Mouse (Mus musculus): ENCODE data around the gene Rnf121.

Rnf121 gene

DNA sequence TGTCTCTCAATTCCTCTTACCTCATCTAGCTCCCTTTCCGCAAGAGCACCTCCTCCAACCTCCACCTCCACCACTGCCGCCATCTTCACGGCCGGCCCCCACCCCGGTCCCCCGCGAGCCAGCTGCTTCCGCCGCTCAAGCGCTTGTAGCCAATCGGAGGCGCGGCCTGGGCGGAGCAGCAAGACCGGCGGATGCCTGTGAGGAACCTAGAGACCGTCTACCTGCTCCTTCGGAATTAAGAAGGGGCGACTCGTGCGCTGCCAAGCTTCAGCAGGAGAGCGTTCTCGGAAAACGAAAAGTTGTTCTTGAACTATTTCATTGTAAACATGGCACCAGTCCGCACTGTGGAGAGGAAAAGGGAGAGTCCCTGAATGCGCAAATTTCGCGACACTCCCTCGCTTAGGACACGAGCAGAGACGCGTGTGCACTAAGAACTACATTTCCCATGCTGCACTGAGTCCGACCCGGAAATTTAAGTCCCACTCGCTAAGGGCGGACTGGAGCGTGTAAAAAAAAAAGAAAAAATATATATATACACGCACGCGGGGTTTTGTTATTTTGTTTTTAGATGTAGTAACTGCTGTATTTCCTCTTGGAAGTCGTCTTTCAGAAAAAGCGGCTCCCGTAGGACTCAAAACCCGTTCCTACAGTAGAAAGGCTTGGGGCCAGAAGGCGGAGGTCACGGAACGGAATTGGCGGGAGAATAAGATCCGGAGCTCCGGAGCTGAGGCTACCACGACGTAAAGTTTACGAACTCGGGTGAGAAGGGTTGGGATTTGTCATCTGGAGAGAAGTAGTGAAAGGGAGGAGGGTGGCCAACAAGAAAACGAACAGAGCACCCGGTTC lies at the start of gene Rnf121, which contains the start of the genes Xndc1 and Xntrpc:
Gene Rnf121, minus strand, starts transcription at position 424 of the 846 bp plus-strand sequence.
Gene Xndc1, plus strand, starts transcription at position 466 of the 846 bp plus-strand sequence.
Gene Xntrpc, plus strand, starts transcription at position 668 of the 846 bp plus-strand sequence.
- peak; percentile 88 for DNase-seq (ENCODE audit: low read depth, low spot score)

GRCm38 (mm10) chr7:102113151-102113729 lies 48.0 kb upstream of the Rnf121 start:
- no peak for DNase-seq (ENCODE audit: low read depth, low spot score)

DNA sequence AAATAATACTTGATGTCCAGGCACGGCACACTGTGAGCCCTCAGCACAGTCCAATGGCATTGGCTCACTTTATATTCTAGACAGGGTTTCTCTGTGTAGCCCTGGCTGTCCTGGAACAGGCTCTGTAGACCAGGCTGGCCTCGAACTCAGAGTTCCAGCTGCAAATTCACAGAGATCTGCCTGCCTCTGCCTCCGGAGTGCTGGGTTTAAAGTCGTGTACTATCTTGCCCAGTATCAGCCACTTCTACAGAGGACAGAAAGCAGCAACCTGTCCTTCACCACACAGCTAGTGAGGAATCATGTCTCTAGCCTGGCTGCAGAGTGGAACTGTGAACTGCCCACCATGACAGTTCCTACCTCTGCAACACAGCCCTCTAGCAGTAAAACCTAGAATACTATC lies 44.5 kb upstream of the Rnf121 start:
- no peak for DNase-seq (ENCODE audit: low read depth, low spot score)

- no peak for DNase-seq (ENCODE audit: low read depth, low spot score)
Measured at GRCm38 (mm10) chr7:102109171-102109570, 43.9 kb upstream of the Rnf121 start, which contains the start of gene Art5. Gene Art5, minus strand, starts transcription at chr7:102109489.

GRCm38 (mm10) chr7:102108206-102108605 lies 42.9 kb upstream of the Rnf121 start:
- peak; percentile 67 for DNase-seq (ENCODE audit: low read depth, low spot score)

DNA sequence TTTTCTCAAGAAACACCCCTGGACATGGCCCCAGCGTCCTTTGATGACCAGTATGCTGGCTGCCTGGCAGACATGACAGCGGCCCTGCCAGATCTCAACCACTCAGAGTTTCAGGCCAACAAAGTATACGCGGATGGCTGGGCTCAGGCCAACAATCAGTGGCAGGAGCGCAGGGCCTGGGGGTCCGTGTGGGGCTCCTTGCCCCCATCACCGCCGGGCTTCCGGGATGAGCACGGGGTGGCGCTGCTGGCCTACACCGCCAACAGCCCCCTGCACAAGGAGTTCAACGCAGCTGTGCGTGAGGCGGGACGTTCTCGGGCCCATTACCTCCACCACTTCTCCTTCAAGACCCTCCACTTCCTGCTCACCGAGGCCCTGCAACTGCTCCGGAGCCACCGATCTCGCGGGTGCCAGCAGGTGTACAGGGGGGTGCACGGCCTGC lies 41.5 kb upstream of the Rnf121 start:
- DNase-seq (ENCODE audit: low read depth, low spot score) = no peak

- no peak for DNase-seq (ENCODE audit: low read depth, low spot score)
Measured at GRCm38 (mm10) chr7:102104126-102104525, 38.9 kb upstream of the Rnf121 start.

- no peak for DNase-seq (ENCODE audit: low read depth, low spot score)
Measured at GRCm38 (mm10) chr7:102103555-102103954, 38.3 kb upstream of the Rnf121 start.

- no peak for DNase-seq (ENCODE audit: low read depth, low spot score)
Measured at GRCm38 (mm10) chr7:102102696-102103095, 37.4 kb upstream of the Rnf121 start.

- DNase-seq (ENCODE audit: low read depth, low spot score) = no peak
Measured at GRCm38 (mm10) chr7:102102241-102102640, 37.0 kb upstream of the Rnf121 start.

DNA sequence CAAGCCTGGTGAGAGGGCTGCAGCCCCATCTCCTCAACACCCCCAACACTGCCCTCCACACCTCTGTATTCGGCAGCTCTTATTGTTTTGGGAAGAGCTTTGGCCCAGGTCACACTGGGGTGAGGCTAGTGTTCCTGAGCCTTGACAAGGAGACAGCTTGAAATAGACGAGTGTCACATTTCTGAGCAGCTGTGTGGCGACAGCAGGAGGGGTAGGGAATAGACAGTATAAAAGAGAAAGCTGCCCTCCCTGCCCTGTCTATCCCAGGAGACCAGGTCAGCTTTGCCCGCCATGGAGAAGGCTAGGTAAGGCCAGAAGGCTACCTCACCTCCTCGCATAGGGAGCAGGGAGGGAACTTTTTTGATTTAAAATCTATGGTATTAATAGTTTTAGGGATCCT lies 36.2 kb upstream of the Rnf121 start, which contains the start of gene Art1:
Gene Art1, plus strand, starts transcription at position 257 of the 400 bp plus-strand sequence.
- peak; percentile 94 for DNase-seq (ENCODE audit: low read depth, low spot score)

GRCm38 (mm10) chr7:102100868-102101267 lies 35.6 kb upstream of the Rnf121 start:
- no peak for DNase-seq (ENCODE audit: low read depth, low spot score)

DNA sequence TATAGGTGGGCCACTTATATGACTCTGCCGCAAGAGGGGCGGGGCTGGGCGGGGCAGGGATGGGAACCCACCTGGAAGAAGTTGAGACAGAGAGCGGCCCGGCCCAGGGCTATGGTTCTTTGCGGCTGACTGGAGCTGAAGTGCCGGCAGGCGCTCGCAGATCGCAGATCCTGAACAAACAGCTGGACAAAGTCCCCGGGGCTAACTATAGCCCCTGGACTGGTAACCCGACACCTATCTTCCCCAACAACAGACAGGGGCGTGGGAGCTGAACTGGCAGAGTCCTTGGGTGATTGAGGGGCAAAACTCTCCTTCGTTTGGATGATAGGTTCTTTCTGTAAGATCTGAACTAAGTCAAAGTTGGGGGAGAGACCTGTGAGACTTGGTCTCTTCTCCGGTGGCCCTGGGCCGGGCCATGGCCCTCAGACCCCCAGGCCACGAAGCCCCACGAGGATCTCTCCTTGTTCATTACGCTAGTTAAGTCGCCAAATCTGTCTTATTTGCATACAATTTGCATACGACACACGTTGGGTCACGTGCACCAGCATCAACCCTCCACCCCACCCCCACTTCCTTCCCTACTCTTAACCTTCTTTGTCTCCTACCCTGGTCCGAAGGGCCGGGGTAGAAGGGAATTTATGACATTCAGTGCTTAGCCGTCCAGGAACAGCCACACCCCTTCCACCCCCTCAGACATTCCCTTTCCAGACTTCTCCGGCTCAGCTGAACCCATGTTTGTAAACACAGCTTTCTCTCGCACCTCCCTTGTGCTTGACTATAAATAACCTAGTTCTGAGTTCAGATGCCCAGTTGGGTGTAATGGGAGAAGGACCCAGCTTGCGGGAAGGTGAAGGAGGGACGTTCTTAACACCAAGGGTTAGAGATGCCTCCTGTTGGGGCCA lies 34.7 kb upstream of the Rnf121 start:
- DNase-seq (ENCODE audit: low read depth, low spot score) = peak; percentile 88

DNA sequence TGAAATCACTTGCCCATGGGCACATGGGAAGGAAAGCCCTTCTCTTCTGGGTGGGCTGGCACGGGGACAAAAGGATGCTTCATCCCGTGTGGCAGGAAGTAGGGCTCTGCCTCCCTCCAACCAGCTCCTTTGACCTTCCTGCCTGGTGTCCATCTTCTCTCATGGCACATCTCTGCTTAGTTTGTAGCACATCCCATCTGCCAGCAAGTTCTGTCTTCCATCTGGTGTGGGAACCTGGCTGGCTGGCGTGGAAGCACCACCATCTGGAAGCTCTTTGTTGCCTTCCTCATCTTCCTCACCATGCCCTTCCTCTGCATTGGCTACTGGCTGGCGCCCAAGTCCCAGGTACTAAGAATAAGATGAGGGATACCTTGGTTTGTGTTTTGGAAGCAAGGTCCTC lies 22.1 kb upstream of the Rnf121 start:
- no peak for DNase-seq (ENCODE audit: low read depth, low spot score)

DNA sequence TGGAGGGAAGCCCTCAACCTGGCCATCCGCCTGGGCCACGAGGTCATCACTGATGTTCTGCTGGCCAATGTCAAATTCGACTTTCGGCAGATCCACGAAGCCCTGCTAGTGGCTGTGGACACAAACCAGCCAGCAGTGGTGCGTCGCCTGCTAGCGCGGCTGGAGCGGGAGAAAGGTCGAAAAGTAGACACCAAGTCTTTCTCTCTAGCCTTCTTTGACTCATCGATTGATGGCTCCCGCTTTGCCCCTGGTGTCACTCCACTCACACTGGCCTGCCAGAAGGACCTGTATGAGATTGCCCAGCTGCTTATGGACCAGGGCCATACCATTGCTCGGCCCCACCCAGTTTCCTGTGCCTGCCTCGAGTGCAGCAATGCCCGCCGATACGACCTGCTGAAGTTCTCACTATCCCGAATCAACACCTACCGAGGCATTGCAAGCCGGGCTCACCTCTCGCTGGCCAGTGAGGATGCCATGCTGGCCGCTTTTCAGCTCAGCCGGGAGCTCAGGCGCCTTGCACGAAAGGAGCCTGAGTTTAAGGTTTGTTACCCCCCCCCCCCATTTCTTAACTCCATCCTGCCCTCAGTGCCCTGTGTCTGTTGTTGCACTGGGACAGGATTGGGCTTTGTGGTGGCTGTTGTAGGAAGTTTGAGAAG lies 18.9 kb upstream of the Rnf121 start:
- no peak for DNase-seq (ENCODE audit: low read depth, low spot score)

DNA sequence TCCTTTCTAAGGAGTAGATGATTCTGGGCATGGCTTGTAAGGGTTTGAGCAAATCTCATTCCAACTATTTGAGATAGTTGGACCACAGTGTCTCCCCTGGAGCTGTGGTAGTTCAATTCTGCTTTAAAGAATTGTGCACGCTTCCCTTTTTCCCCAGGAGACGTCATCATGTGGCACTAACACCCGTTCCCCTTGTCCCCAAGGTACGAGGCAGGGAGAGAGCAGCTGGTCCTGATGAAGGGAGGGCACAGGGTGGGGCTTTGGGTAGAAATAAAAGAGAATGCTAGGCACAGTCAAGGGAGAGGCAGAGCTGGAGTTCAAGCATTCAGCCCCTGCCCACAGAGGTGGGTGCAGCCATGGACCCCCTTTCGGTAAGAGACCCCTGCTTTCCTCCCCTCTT lies 17.5 kb upstream of the Rnf121 start, which contains the start of gene Trpc2:
Gene Trpc2, plus strand, starts transcription at position 301 of the 400 bp plus-strand sequence.
- DNase-seq (ENCODE audit: low read depth, low spot score) = no peak

- DNase-seq (ENCODE audit: low read depth, low spot score) = peak; percentile 54
Measured at GRCm38 (mm10) chr7:102081784-102082183, 16.5 kb upstream of the Rnf121 start.

DNA sequence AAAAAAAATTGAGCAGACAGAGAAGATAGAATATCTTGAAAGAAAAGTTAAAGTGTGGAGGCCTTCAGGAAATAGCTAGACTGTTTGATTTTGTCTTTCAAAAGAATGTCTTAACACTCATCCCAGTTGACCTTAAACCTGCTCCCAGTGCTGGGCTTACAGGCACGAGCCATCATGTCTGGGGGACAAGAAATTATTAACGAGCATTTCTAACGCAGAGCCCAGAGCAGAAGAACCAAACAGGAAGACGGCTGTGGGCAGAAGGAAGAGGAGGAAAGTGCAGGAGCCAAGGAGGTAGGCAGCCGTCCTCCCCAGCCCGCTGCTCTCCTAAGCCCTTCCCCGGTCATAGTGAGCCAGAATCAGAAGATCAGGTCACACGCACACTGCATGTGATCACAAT lies 15.0 kb upstream of the Rnf121 start:
- no peak for DNase-seq (ENCODE audit: low read depth, low spot score)

- DNase-seq (ENCODE audit: low read depth, low spot score) = no peak
Measured at GRCm38 (mm10) chr7:102078517-102078916, 13.2 kb upstream of the Rnf121 start.

DNA sequence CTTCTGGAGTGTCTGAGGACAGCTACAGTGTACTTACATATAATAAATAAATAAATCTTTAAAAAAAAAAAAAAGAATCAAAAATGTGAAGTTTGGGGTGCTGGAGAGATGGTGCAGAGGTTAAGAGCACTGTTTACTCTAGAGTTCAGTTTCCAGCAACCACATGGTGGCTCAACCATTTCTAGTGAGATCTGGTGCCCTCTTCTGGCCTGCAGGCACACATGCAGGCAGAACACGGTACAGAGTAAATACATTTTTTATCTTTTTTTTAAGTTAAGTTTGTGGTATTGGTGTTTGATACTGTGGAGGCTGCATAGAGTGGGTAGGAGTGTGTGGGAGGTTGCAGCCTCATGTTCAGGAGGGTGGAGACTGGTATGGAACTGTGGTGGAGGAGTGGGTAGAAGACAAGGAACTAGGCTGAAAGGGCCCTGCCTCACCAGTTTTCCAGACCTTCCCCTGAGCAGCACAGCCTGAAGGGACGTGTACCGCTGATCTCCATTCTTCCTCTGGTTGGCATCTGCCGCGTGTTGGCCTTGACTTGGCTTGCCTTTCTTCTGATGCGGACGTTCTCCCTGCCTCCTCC lies 11.5 kb upstream of the Rnf121 start:
- DNase-seq (ENCODE audit: low read depth, low spot score) = no peak

DNA sequence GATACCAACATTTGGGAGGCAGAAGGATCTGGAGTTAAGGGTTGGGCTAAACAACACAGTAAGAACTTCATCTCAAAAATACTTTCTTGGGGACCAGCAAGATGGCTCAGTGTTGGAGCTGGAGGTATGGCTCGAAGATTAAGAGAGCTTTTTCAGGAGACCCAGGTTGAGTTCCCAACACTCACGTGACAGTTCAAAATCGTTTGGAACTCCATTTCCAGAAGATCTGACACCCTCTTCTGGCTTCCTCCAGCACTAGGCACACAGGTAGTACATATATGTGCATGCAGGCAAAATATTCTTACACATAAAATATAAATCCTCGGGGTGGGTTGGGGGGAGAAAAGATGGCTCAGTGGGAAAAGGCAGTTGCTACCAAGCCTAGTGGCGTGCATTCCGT lies 1.1 kb upstream of the Rnf121 start:
- no peak for DNase-seq (ENCODE audit: low read depth, low spot score)
